Comparison of ENCODE assay signal across 8 mouse cellular contexts in the genomic region with DNA sequence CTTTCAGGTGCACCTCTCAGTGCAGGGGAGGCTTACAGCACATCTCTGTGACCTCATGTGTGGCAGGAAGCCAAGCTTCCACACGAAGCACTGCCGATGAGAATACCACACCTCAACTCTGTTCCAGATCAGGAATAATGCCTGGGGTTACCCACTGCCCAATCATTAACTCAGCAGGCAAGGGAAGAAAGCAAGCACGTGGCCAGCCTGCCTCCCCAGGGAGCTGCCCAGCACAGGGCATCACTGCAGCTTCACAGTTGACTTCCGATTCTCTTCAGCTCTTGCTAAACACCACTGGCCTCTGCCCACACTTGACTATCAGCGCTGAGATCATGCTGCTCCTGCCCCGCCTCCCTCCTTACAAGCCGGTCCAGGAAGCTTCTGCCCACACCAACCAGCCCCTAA. TPM values are rescaled to one million over a fixed set of nuclear protein-coding genes. Genes with fewer than 3 reads are reported as not detected.
A peak's percentile ranks its signal among the peaks of the same experiment; 100 is the strongest.
DNase-seq lines count a peak whose midpoint lies in the region; ATAC-seq lines count a peak whose summit lies in the region.

No protein-coding gene starts in this region.

- no peak for ATAC-seq in limb, embryonic 12.5 days (ENCODE audit: insufficient number of reproducible peaks, insufficient read depth, low FRiP score, low TSS enrichment, low read depth)
- ATAC-seq in embryonic facial prominence, embryonic 13.5 days (ENCODE audit: insufficient number of reproducible peaks, insufficient read depth, low FRiP score, low TSS enrichment, low read depth): no peak
- ATAC-seq in megakaryocyte-erythroid progenitor cell, adult 5-6 weeks (replicated peaks; ENCODE audit: low FRiP score, low TSS enrichment, poor library complexity, severe bottlenecking): peak; percentile 94
- ATAC-seq in stomach, embryonic 15.5 days (ENCODE audit: insufficient read depth, low FRiP score, low read depth): peak; percentile 76

- H3K27ac ChIP-seq in limb, embryonic 12.5 days: no peak overlapping the region
- no peak overlapping the region for H3K27ac ChIP-seq in limb, embryonic 10.5 days
- no peak overlapping the region for H3K27ac ChIP-seq in embryonic facial prominence, embryonic 13.5 days
- no peak overlapping the region for H3K27ac ChIP-seq in stomach, embryonic 15.5 days

- no peak for DNase-seq in limb, embryonic 10.5 days (ENCODE audit: low spot score)
- DNase-seq in T-cell, adult 2 months (ENCODE audit: low spot score): peak; percentile 69
- DNase-seq in heart, postnatal 25 days (ENCODE audit: low spot score): peak; percentile 3
- DNase-seq in kidney, postnatal 4 days: peak; percentile 67 to 78

- intact Hi-C loops in heart, postnatal 25 days (cut with DNase I): no loop called here

- H3K9ac ChIP-seq in limb, embryonic 12.5 days (replicated peaks): 0 out of 2 replicates have a peak overlapping the region, but pooled peaks have one; percentile 12
- H3K9ac ChIP-seq in embryonic facial prominence, embryonic 13.5 days: no peak overlapping the region
- H3K9ac ChIP-seq in stomach, embryonic 15.5 days: no peak overlapping the region

- 44% methylated on average over 7 of the region's 7 CpGs for WGBS in limb, embryonic 12.5 days
- WGBS in limb, embryonic 10.5 days: 54% methylated on average over 7 of the region's 7 CpGs
- 26% methylated on average over 7 of the region's 7 CpGs for WGBS in embryonic facial prominence, embryonic 13.5 days
- 20% methylated on average over 7 of the region's 7 CpGs for WGBS in stomach, embryonic 15.5 days

- peaks cover 10% of the 10 kb centered on the region for H3K36me3 ChIP-seq in limb, embryonic 12.5 days
- H3K36me3 ChIP-seq in limb, embryonic 10.5 days: peaks cover 44% of the 10 kb centered on the region
- peaks cover 5% of the 10 kb centered on the region for H3K36me3 ChIP-seq in embryonic facial prominence, embryonic 13.5 days
- H3K36me3 ChIP-seq in stomach, embryonic 15.5 days: no peaks in the 10 kb centered on the region

- H3K4me1 ChIP-seq in limb, embryonic 12.5 days (replicated peaks): peaks cover 18% of the 10 kb centered on the region
- peaks cover 18% of the 10 kb centered on the region for H3K4me1 ChIP-seq in limb, embryonic 10.5 days
- peaks cover 29% of the 10 kb centered on the region for H3K4me1 ChIP-seq in embryonic facial prominence, embryonic 13.5 days
- H3K4me1 ChIP-seq in stomach, embryonic 15.5 days: peaks cover 18% of the 10 kb centered on the region

- H3K9me3 ChIP-seq in limb, embryonic 12.5 days: no peaks in the 10 kb centered on the region
- H3K9me3 ChIP-seq in limb, embryonic 10.5 days (replicated peaks): no peaks in the 10 kb centered on the region
- no peaks in the 10 kb centered on the region for H3K9me3 ChIP-seq in embryonic facial prominence, embryonic 13.5 days
- H3K9me3 ChIP-seq in stomach, embryonic 15.5 days: no peaks in the 10 kb centered on the region

- no peak overlapping the region for H3K4me2 ChIP-seq in limb, embryonic 12.5 days
- H3K4me2 ChIP-seq in embryonic facial prominence, embryonic 13.5 days: 0 out of 2 replicates have a peak overlapping the region, but pooled peaks have one; percentile 5
- 0 out of 2 replicates have a peak overlapping the region, but pooled peaks have one; percentile 10 for H3K4me2 ChIP-seq in stomach, embryonic 15.5 days

- no peak overlapping the region for H3K4me3 ChIP-seq in limb, embryonic 12.5 days (replicated peaks)
- H3K4me3 ChIP-seq in limb, embryonic 10.5 days: no peak overlapping the region
- H3K4me3 ChIP-seq in embryonic facial prominence, embryonic 13.5 days: no peak overlapping the region
- H3K4me3 ChIP-seq in stomach, embryonic 15.5 days (replicated peaks): no peak overlapping the region

- H3K27me3 ChIP-seq in limb, embryonic 12.5 days: no peaks in the 10 kb centered on the region
- no peaks in the 10 kb centered on the region for H3K27me3 ChIP-seq in limb, embryonic 10.5 days (ENCODE audit: low read depth, poor library complexity, severe bottlenecking)
- no peaks in the 10 kb centered on the region for H3K27me3 ChIP-seq in embryonic facial prominence, embryonic 13.5 days
- H3K27me3 ChIP-seq in stomach, embryonic 15.5 days (replicated peaks): no peaks in the 10 kb centered on the region

RNA-seq across cellular contexts. Expression of a gene that starts 7.6 kb away (rescaled TPM):
- 43.8 and 45.5 TPM in 2 replicates for polyA plus RNA-seq in limb, embryonic 12.5 days (2016; fragmentation: Nextera tagmentation; extraction: Ambion mirVana)
- 33.8 and 38.8 TPM in 2 replicates for polyA plus RNA-seq in limb, embryonic 10.5 days (2016; fragmentation: Nextera tagmentation; extraction: Ambion mirVana)
- 43.8 and 47.7 TPM in 2 replicates for polyA plus RNA-seq in embryonic facial prominence, embryonic 13.5 days (2015; fragmentation: Nextera tagmentation; extraction: Ambion mirVana)
- total RNA-seq in heart, postnatal 25 days (2021): 10 to 100 TPM; 27.1 to 31.8 TPM
- 80.7 and 83.9 TPM in 2 replicates for total RNA-seq in megakaryocyte-erythroid progenitor cell, adult 5-6 weeks (2014; fragmentation: Nextera tagmentation)
- total RNA-seq in megakaryocyte-erythroid progenitor cell, adult 5-6 weeks (2017): 46.5 and 49.6 TPM in 2 replicates
- polyA plus RNA-seq in stomach, embryonic 15.5 days (2015; fragmentation: Nextera tagmentation; extraction: Ambion mirVana): 28.4 and 28.8 TPM in 2 replicates

Comparison
In these comparisons a context has a peak if more than half of its experiments do, and no peak if none do; other contexts are left out.
1. ATAC-seq: peak in megakaryocyte-erythroid progenitor cell, adult 5-6 weeks (single experiment) and stomach, embryonic 15.5 days (single experiment); none in limb, embryonic 12.5 days (single experiment) and embryonic facial prominence, embryonic 13.5 days (single experiment).